Mouse (Mus musculus) left cerebral cortex, postnatal 25 days (tissue): ENCODE measurements around the gene Atrnl1. TPM values are rescaled to one million over a fixed set of nuclear protein-coding genes. Genes with fewer than 3 reads are reported as not detected.

Experiments
- DNase-seq, 2 experiments: peaks; one replicate each; pipeline ENCODE4 v3.0.0; 2022; ENCODE audit warnings: low spot score in 2 of 2, mixed read lengths in 1 of 2
- intact Hi-C: fragments of 180-260 bp; cut with DNase I; formaldehyde crosslinking; loops from one replicate; pipeline ENCODE4 v1.15.1; 2025
- total RNA-seq, 2 experiments: library from RNA; stranded (reverse); gene quantifications; 2 replicates each; pipeline ENCODE4 v1.2.3; 2021

Atrnl1 gene
- total RNA-seq, 2 experiments from 2014 or later = 98.2 to 100 TPM

GRCm38 (mm10) chr19:58080168-58080567 lies 469.3 kb downstream of the Atrnl1 start:
- intact Hi-C loops = loop anchor here (10.0 kb wide), 1 partner anchor 335 kb away; no protein-coding TSS in a partner anchor
- no peak for DNase-seq

- peak in 1 of 2 experiments; percentile 79 for DNase-seq
- intact Hi-C loops = loop anchor here (10.0 kb wide), 1 partner anchor 338 kb away; no protein-coding TSS in a partner anchor
Observed at GRCm38 (mm10) chr19:58082751-58083150, 471.9 kb downstream of the Atrnl1 start.

- intact Hi-C loops = loop anchor here (10.0 kb wide), 1 partner anchor 340 kb away; no protein-coding TSS in a partner anchor
- DNase-seq = no peak
Observed at GRCm38 (mm10) chr19:58084826-58085225, 474.0 kb downstream of the Atrnl1 start.

GRCm38 (mm10) chr19:58086734-58087133 lies 475.9 kb downstream of the Atrnl1 start:
- no peak for DNase-seq
- intact Hi-C loops = loop anchor here (10.0 kb wide), 1 partner anchor 342 kb away; no protein-coding TSS in a partner anchor

GRCm38 (mm10) chr19:58087901-58088300 lies 477.1 kb downstream of the Atrnl1 start:
- intact Hi-C loops = loop anchor here (10.0 kb wide), 1 partner anchor 343 kb away; no protein-coding TSS in a partner anchor
- no peak for DNase-seq

- DNase-seq = no peak
- intact Hi-C loops = loop anchor here (10.0 kb wide), 1 partner anchor 344 kb away; no protein-coding TSS in a partner anchor
Observed at GRCm38 (mm10) chr19:58088433-58088832, 477.6 kb downstream of the Atrnl1 start.

- DNase-seq = no peak
- intact Hi-C loops = no loop called here
Observed at GRCm38 (mm10) chr19:58091911-58092310, 481.1 kb downstream of the Atrnl1 start.

- no peak for DNase-seq
- intact Hi-C loops = no loop called here
Observed at GRCm38 (mm10) chr19:58094781-58095543, 484.1 kb downstream of the Atrnl1 start.

- DNase-seq = no peak
- intact Hi-C loops = no loop called here
Observed at GRCm38 (mm10) chr19:58095776-58096175, 484.9 kb downstream of the Atrnl1 start.

- DNase-seq = no peak
- intact Hi-C loops = no loop called here
Observed at GRCm38 (mm10) chr19:58097195-58097594, 486.4 kb downstream of the Atrnl1 start.

- no peak for DNase-seq
- intact Hi-C loops = no loop called here
Observed at GRCm38 (mm10) chr19:58099539-58099938, 488.7 kb downstream of the Atrnl1 start.

- intact Hi-C loops = no loop called here
- DNase-seq = no peak
Observed at GRCm38 (mm10) chr19:58100381-58100780, 489.5 kb downstream of the Atrnl1 start.

- DNase-seq = peak; percentile 31 to 84
- intact Hi-C loops = no loop called here
Observed at GRCm38 (mm10) chr19:58104544-58104943, 493.7 kb downstream of the Atrnl1 start.

- intact Hi-C loops = no loop called here
- peak in 1 of 2 experiments; percentile 55 for DNase-seq
Observed at GRCm38 (mm10) chr19:58107632-58108031, 496.8 kb downstream of the Atrnl1 start.

- intact Hi-C loops = loop anchor here (5.0 kb wide), 1 partner anchor 347 kb away; the partner anchor contains the start of gene Gfra1
Observed at GRCm38 (mm10) chr19:58110491-58110890, 499.7 kb downstream of the Atrnl1 start.

GRCm38 (mm10) chr19:58111291-58111690 lies 500.5 kb downstream of the Atrnl1 start:
- DNase-seq = no peak
- intact Hi-C loops = loop anchor here (5.0 kb wide), 1 partner anchor 346 kb away; the partner anchor contains the start of gene Gfra1

More at GRCm38 (mm10) chr19:58110491-58110890, 499.7 kb downstream of the Atrnl1 start:
- DNase-seq = no peak

- DNase-seq = no peak
- intact Hi-C loops = loop anchor here (5.0 kb wide), 1 partner anchor 345 kb away; the partner anchor contains the start of gene Gfra1
Observed at GRCm38 (mm10) chr19:58112151-58112550, 501.3 kb downstream of the Atrnl1 start.

GRCm38 (mm10) chr19:58113092-58113731 lies 502.4 kb downstream of the Atrnl1 start:
- intact Hi-C loops = loop anchor here (5.0 kb wide), 1 partner anchor 344 kb away; the partner anchor contains the start of gene Gfra1
- DNase-seq = no peak

- DNase-seq = no peak
- intact Hi-C loops = no loop called here
Observed at GRCm38 (mm10) chr19:58117595-58117994, 506.8 kb downstream of the Atrnl1 start.

GRCm38 (mm10) chr19:58118141-58118835 lies 507.5 kb downstream of the Atrnl1 start:
- intact Hi-C loops = no loop called here

More at GRCm38 (mm10) chr19:58118141-58118835, 507.5 kb downstream of the Atrnl1 start:
- DNase-seq = peak; percentile 54 to 64
